Mouse (Mus musculus) left cerebral cortex, adult 11 months (tissue): ENCODE data around the gene Wdr82.
A peak's percentile ranks its signal among the peaks of the same experiment; 100 is the strongest.

Source experiments
- DNase-seq: peaks from one replicate; pipeline ENCODE4 v3.0.0; 2022; ENCODE audit warnings: low spot score

The Wdr82 gene

GRCm38 (mm10) chr9:106170556-106171345, at the start of gene Wdr82:
TSS of gene Wdr82 (plus strand) at chr9:106170928.
- DNase-seq, result peak; percentile 77

GRCm38 (mm10) chr9:106123599-106123998, 47.1 kb upstream of the Wdr82 start:
- DNase-seq, result no peak

GRCm38 (mm10) chr9:106126786-106127251, 43.9 kb upstream of the Wdr82 start:
- DNase-seq, result no peak

GRCm38 (mm10) chr9:106129072-106129471, 41.7 kb upstream of the Wdr82 start:
- DNase-seq, result no peak

GRCm38 (mm10) chr9:106130250-106130649, 40.5 kb upstream of the Wdr82 start:
- DNase-seq, result no peak

GRCm38 (mm10) chr9:106137671-106138216, 33.0 kb upstream of the Wdr82 start:
- DNase-seq, result no peak

- no peak for DNase-seq
Measured at GRCm38 (mm10) chr9:106139763-106140162, 31.0 kb upstream of the Wdr82 start.

GRCm38 (mm10) chr9:106141955-106142354, 28.8 kb upstream of the Wdr82 start:
- DNase-seq, result no peak

- no peak for DNase-seq
Measured at GRCm38 (mm10) chr9:106144176-106144575, 26.6 kb upstream of the Wdr82 start.

- no peak for DNase-seq
Measured at GRCm38 (mm10) chr9:106145582-106145981, 25.1 kb upstream of the Wdr82 start.

- no peak for DNase-seq
Measured at GRCm38 (mm10) chr9:106147281-106147680, 23.4 kb upstream of the Wdr82 start.

- DNase-seq, result no peak
Measured at GRCm38 (mm10) chr9:106147851-106148431, 22.8 kb upstream of the Wdr82 start.

GRCm38 (mm10) chr9:106148541-106149398, 22.0 kb upstream of the Wdr82 start:
- DNase-seq, result no peak

- no peak for DNase-seq
Measured at GRCm38 (mm10) chr9:106149399-106149754, 21.4 kb upstream of the Wdr82 start.

- DNase-seq, result no peak
Measured at GRCm38 (mm10) chr9:106154106-106154505, 16.6 kb upstream of the Wdr82 start.

GRCm38 (mm10) chr9:106156419-106156818, 14.3 kb upstream of the Wdr82 start:
- DNase-seq, result no peak

- DNase-seq, result no peak
Measured at GRCm38 (mm10) chr9:106156921-106157622, 13.7 kb upstream of the Wdr82 start.

- DNase-seq, result no peak
Measured at GRCm38 (mm10) chr9:106157623-106157925, 13.2 kb upstream of the Wdr82 start.

- no peak for DNase-seq
Measured at GRCm38 (mm10) chr9:106158037-106158491, 12.7 kb upstream of the Wdr82 start, which contains the start of gene Glyctk. TSS of gene Glyctk (minus strand) at chr9:106158138.

GRCm38 (mm10) chr9:106159237-106159636, 11.5 kb upstream of the Wdr82 start:
- no peak for DNase-seq

GRCm38 (mm10) chr9:106159784-106160301, 10.9 kb upstream of the Wdr82 start:
- DNase-seq, result peak; percentile 89
